ENCODE assay signal across 9 mouse cellular contexts in the genomic region with DNA sequence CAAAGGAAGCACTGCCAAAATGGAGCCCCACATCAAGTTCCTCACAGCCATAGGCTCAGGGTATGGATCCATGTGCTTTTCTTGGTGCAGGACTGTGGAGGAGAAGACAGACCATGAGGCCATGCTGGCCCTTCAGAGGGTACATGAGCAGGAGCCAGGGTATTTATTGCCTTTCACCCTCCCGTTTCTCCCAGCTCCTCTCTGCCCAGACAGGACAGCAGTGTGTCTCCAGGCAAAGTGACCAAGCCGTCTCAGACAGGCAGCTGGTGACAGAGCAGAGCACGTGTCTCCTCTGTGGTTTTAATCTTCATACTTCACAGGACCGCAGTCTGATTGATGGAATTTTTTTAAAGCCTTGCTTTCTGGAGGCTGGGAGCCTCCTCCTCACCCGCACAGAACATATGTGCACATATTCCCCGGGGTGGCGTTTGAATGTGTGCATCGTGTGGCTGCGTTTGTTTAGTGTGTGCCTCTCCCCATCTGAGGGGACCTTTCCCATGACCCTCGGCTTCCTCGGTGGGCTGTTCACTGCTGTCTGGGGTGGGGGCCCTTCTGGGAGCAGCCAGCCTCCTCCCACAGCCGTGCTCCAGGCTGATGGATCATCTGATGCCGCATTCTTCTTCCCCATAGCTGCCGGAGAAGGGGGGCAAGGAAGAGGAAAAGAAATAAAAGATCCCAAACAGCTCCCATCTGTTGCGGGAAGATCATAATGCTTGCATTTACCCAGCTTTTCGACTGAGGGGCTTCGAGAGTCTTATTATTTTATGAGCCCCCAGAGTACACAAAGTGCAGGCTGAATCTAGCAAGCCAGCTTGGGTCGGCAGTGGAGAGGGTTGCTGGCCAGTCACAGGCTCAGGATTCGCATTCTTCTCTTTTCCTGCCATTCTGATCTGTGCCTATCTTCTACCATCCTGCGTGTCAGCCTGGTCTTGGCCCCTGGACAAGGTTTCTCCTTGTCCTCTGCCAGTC.
DNase-seq lines count a peak whose midpoint lies in the region; ATAC-seq lines count a peak whose summit lies in the region.
"Had no signal": no experiment of that assay in that cellular context is flagged by ENCODE, and none has a peak within 500 bp of the region (broad histone marks: within the 10 kb centered on the region; RNA-seq: fewer than 3 reads in every experiment).

No protein-coding gene starts in this region.

- WGBS in embryonic facial prominence, embryonic 13.5 days = 19% methylated on average over 20 of the region's 20 CpGs
- WGBS in neural tube, embryonic 13.5 days = 14% methylated on average over 20 of the region's 20 CpGs

- H3K9me3 ChIP-seq in embryonic facial prominence, embryonic 13.5 days = no peaks in the 10 kb centered on the region
- no peaks in the 10 kb centered on the region for H3K9me3 ChIP-seq in neural tube, embryonic 13.5 days
- H3K9me3 ChIP-seq: liver, embryonic 13.5 days had no signal

- H3K4me2 ChIP-seq in embryonic facial prominence, embryonic 13.5 days = peak overlapping the region; percentile 53
- peak overlapping the region; percentile 44 for H3K4me2 ChIP-seq in neural tube, embryonic 13.5 days
- H3K4me2 ChIP-seq: liver, embryonic 13.5 days had no signal

- peak overlapping the region; percentile 21; the same call in 1 of the 2 replicates for H3K9ac ChIP-seq in embryonic facial prominence, embryonic 13.5 days
- H3K9ac ChIP-seq in neural tube, embryonic 13.5 days = peak overlapping the region; percentile 55; the same call in 1 of the 2 replicates
- H3K9ac ChIP-seq: liver, embryonic 13.5 days had no signal

- H3K4me3 ChIP-seq in embryonic facial prominence, embryonic 13.5 days = peak overlapping the region; percentile 13; the same call in 1 of the 2 replicates
- no peak overlapping the region for H3K4me3 ChIP-seq in neural tube, embryonic 13.5 days
- H3K4me3 ChIP-seq: liver, embryonic 13.5 days had no signal

- H3K27ac ChIP-seq in embryonic facial prominence, embryonic 13.5 days = peak overlapping the region; percentile 68
- peak overlapping the region; percentile 43 for H3K27ac ChIP-seq in neural tube, embryonic 13.5 days (replicated peaks)
- H3K27ac ChIP-seq: liver, embryonic 13.5 days had no signal

- intact Hi-C loops in gastrocnemius, postnatal 14 days (cut with DNase I; ENCODE audit: low total_unique reads) = no loop called here

- H3K4me1 ChIP-seq in embryonic facial prominence, embryonic 13.5 days = peaks cover 17% of the 10 kb centered on the region
- peaks cover 21% of the 10 kb centered on the region for H3K4me1 ChIP-seq in neural tube, embryonic 13.5 days (replicated peaks)

- H3K36me3 ChIP-seq in embryonic facial prominence, embryonic 13.5 days = no peaks in the 10 kb centered on the region
- no peaks in the 10 kb centered on the region for H3K36me3 ChIP-seq in neural tube, embryonic 13.5 days
- H3K36me3 ChIP-seq: liver, embryonic 13.5 days had no signal

- ATAC-seq in embryonic facial prominence, embryonic 13.5 days (ENCODE audit: insufficient number of reproducible peaks, insufficient read depth, low FRiP score, low TSS enrichment, low read depth) = peak; percentile 57; the same call in 1 of the 2 replicates
- ATAC-seq in neural tube, embryonic 13.5 days (ENCODE audit: low read depth) = peak; percentile 83

- peaks cover 3% of the 10 kb centered on the region; the same call in 1 of the 2 replicates for H3K27me3 ChIP-seq in embryonic facial prominence, embryonic 13.5 days
- H3K27me3 ChIP-seq in neural tube, embryonic 13.5 days = peaks cover 15% of the 10 kb centered on the region
- H3K27me3 ChIP-seq: liver, embryonic 13.5 days had no signal

- peak; percentile 5 to 30 for DNase-seq in left cerebral cortex, adult 18-20 months (ENCODE audit: low spot score in 2 of 2)
- no peak for DNase-seq in left cerebral cortex, adult 11 months (ENCODE audit: low spot score)
- DNase-seq in layer of hippocampus, adult 8-10 months (ENCODE audit: low spot score in 2 of 2) = peak; percentile 38 to 47
- no peak for DNase-seq in gastrocnemius, postnatal 14 days
- no peak for DNase-seq in urinary bladder, postnatal 4 days (ENCODE audit: low spot score in 2 of 2)
- DNase-seq in cerebellum, postnatal 25 days = no peak
- DNase-seq: liver, embryonic 13.5 days had no signal

Comparison
In these comparisons a context has a peak if more than half of its experiments do, and no peak if none do; other contexts are left out.
1. DNase-seq: peak in left cerebral cortex, adult 18-20 months (2 of 2) and layer of hippocampus, adult 8-10 months (2 of 2); none in left cerebral cortex, adult 11 months (single experiment), gastrocnemius, postnatal 14 days (single experiment), urinary bladder, postnatal 4 days (0 of 2) and cerebellum, postnatal 25 days (0 of 2).